Mouse (Mus musculus): ENCODE data around the gene Nrip1.

DNA sequence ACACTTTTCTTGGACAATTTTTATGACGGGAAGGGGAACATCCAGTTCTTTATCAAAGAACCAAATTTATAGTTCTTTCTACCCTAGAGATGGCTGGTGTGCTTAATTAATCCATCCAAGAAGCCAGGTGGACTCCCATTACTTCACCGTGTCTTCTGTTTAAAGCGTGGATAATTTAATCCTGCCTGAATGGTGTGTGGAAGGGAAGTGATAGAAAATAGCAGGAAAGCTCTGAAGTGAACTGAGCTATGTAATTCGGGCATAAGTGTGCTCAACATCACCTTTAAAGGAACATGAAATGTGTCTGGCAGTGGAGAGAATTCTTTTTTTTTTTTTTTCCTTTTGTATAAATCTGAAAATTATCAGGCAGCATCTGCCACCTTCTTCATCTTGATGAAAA, 12.4 kb upstream of the Nrip1 start:
- TF ChIP-seq POLR2A (IDR thresholded peaks at IDR 0.05; ENCODE audit: insufficient read depth, low read depth, low read length) (no peak), CTCF (IDR thresholded peaks at IDR 0.05) (no peak), EP300 (IDR thresholded peaks at IDR 0.05; ENCODE audit: insufficient read depth, low read depth, low read length) (no peak)

Measured in heart, adult 2 months (tissue).